Mouse (Mus musculus) midbrain, postnatal 0 days (tissue): ENCODE data around the gene Ldha. TPM values are rescaled to one million over a fixed set of nuclear protein-coding genes. Genes with fewer than 3 reads are reported as not detected.

Experiments
- ATAC-seq: fragments of 200-750 bp; cut with Nextera tagmentation; 2 replicates; pipeline ENCODE4 v1.8.0; 2017; ENCODE audit warnings: moderate number of reproducible peaks, mild to moderate bottlenecking, moderate TSS enrichment, moderate library complexity; ENCODE audit not compliant: low FRiP score
- DNase-seq: peaks from one replicate; pipeline ENCODE4 v3.0.0-alpha.2; 2015; ENCODE audit warnings: low spot score
- H3K27ac ChIP-seq: fragments of 300-500 bp; sonication (generic); 2 replicates; pipeline ENCODE4 v1.5.1; 2014; ENCODE audit warnings: low read depth, mild to moderate bottlenecking, low read length, mixed read lengths
- H3K27me3 ChIP-seq: fragments of 300-500 bp; sonication (generic); 2 replicates; pipeline ENCODE4 v1.6.1; 2014; ENCODE audit warnings: low read length, control low read depth, mixed read lengths; ENCODE audit not compliant: insufficient read depth
- H3K36me3 ChIP-seq: fragments of 300-500 bp; sonication (generic); 2 replicates; pipeline ENCODE4 v1.6.1; 2014; ENCODE audit warnings: low read length, control low read depth, mixed read lengths; ENCODE audit not compliant: insufficient read depth
- H3K4me1 ChIP-seq: fragments of 300-500 bp; sonication (generic); 2 replicates; pipeline ENCODE4 v1.6.1; 2014; ENCODE audit warnings: mild to moderate bottlenecking, control low read depth, antibody characterized with exemption, low read length, mixed read lengths; ENCODE audit not compliant: insufficient read depth
- H3K4me2 ChIP-seq: fragments of 300-500 bp; sonication (generic); 2 replicates; pipeline ENCODE4 v1.6.1; 2014; ENCODE audit warnings: low read depth, mild to moderate bottlenecking, low read length, mixed read lengths; ENCODE audit not compliant: poor library complexity, severe bottlenecking
- H3K4me3 ChIP-seq: fragments of 300-500 bp; sonication (generic); 2 replicates; pipeline ENCODE4 v1.5.1; 2014; ENCODE audit warnings: low read depth, mild to moderate bottlenecking, low read length, moderate library complexity
- H3K9ac ChIP-seq: fragments of 300-500 bp; sonication (generic); replicated peaks from 2 replicates; pipeline ENCODE4 v1.6.1; 2014; ENCODE audit warnings: mild to moderate bottlenecking, low read length, moderate library complexity, mixed read lengths; ENCODE audit not compliant: poor library complexity, severe bottlenecking
- H3K9me3 ChIP-seq: fragments of 300-500 bp; sonication (generic); 2 replicates; pipeline ENCODE4 v1.6.1; 2016; ENCODE audit warnings: low read length, control low read depth
- CTCF ChIP-seq: IDR thresholded peaks from 2 replicates; pipeline ENCODE4 v1.5.1; 2016; ENCODE audit warnings: antibody characterized with exemption, mild to moderate bottlenecking
- WGBS: fragments of 180-500 bp; shearing (Covaris S2); extraction: QIAGEN DNeasy Blood & Tissue Kit; methylation state at CpG from one replicate; pipeline ENCODE4 v1.1.7; 2014; 5-methylcytosine and 5-hydroxymethylcytosine counted together
- polyA plus RNA-seq: library from polyadenylated mRNA; unstranded; fragments of >200 nt; fragmentation: Nextera tagmentation; extraction: Ambion mirVana; gene quantifications from 2 replicates; pipeline ENCODE4 v1.2.1, GENCODE M21; 2015
- total RNA-seq: library from RNA; depleted of rRNA; stranded (reverse); fragments of >200 nt; gene quantifications from 2 replicates; pipeline ENCODE4 v1.2.3, GENCODE M21; 2014

Ldha gene
- total and polyA plus RNA-seq, 2 experiments from 2014 or later = 345 to 604 TPM

- Histone ChIP-seq H3K27me3 (no peaks in the 10 kb centered on the region), H3K4me2 (no peak overlapping the region), H3K4me3 (no peak overlapping the region), H3K9me3 (no peaks in the 10 kb centered on the region), H3K27ac (no peak overlapping the region), H3K36me3 (peaks cover 22% of the 10 kb centered on the region), H3K9ac (no peak overlapping the region), H3K4me1 (no peaks in the 10 kb centered on the region)
- 84% methylated on average over 9 of the region's 9 CpGs for WGBS
- DNase-seq (no peak), ATAC-seq (no peak)
- no peak for TF ChIP-seq CTCF
These were observed 16.2 kb downstream of the Ldha start for GRCm38 (mm10) chr7:46857436-46857835.

- Histone ChIP-seq H3K27ac (no peak overlapping the region), H3K36me3 (peaks cover 10% of the 10 kb centered on the region), H3K4me1 (no peaks in the 10 kb centered on the region), H3K27me3 (no peaks in the 10 kb centered on the region), H3K4me3 (no peak overlapping the region), H3K9ac (no peak overlapping the region), H3K4me2 (no peak overlapping the region), H3K9me3 (no peaks in the 10 kb centered on the region)
- TF ChIP-seq CTCF = no peak
- WGBS = 60% methylated on average over 6 of the region's 6 CpGs
- DNase-seq = no peak
- ATAC-seq = no peak
These were observed 17.8 kb downstream of the Ldha start for GRCm38 (mm10) chr7:46859031-46859430.

DNA sequence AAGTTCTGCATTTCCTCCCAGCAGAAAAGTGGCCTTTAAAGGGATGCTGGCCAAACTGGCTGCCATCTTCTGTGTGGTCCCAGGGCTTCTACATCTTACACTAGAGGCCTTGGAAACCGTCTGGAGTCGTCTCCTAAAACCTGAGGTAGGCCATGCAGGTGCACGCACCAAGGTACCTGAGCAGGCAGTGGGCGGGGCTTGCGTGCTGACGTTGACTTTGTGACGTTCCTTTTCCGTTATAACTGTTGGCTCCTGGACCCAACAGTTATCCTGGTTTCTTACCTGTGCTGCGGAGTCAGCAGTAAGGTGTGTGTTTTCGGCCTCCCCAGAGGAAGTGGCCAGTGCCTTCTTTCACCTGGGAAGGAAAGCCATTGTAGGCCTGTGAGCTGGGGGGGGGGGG is 19.7 kb downstream of the Ldha start, which contains the start of gene Ldhc:
Gene Ldhc, plus strand, starts transcription at position 208 of the 400 bp plus-strand sequence.
- H3K27ac ChIP-seq = no peak within 1 kb of the TSS
- WGBS = 38% methylated on average over 10 of the region's 10 CpGs
- H3K27me3 ChIP-seq = no peaks in the 10 kb centered on the region
- H3K9me3 ChIP-seq = no peaks in the 10 kb centered on the region
- no peaks in the 10 kb centered on the region for H3K4me1 ChIP-seq
- H3K36me3 ChIP-seq = peaks cover under 1% of the 10 kb centered on the region; the same call in 1 of the 2 replicates
- no peak within 1 kb of the TSS for H3K4me2 ChIP-seq
- no peak for ATAC-seq
- no peak within 1 kb of the TSS for H3K9ac ChIP-seq
- no peak for DNase-seq
- H3K4me3 ChIP-seq = no peak within 1 kb of the TSS
- no peak for TF ChIP-seq CTCF

- Histone ChIP-seq H3K4me3 (no peak overlapping the region), H3K9me3 (no peaks in the 10 kb centered on the region), H3K36me3 (no peaks in the 10 kb centered on the region), H3K4me1 (no peaks in the 10 kb centered on the region), H3K27me3 (no peaks in the 10 kb centered on the region), H3K9ac (no peak overlapping the region), H3K4me2 (no peak overlapping the region), H3K27ac (no peak overlapping the region)
- ATAC-seq (no peak), DNase-seq (no peak)
- TF ChIP-seq CTCF = no peak
- 86% methylated on average over 4 of the region's 4 CpGs for WGBS
These were observed 30.7 kb downstream of the Ldha start for GRCm38 (mm10) chr7:46871988-46872387.

DNA sequence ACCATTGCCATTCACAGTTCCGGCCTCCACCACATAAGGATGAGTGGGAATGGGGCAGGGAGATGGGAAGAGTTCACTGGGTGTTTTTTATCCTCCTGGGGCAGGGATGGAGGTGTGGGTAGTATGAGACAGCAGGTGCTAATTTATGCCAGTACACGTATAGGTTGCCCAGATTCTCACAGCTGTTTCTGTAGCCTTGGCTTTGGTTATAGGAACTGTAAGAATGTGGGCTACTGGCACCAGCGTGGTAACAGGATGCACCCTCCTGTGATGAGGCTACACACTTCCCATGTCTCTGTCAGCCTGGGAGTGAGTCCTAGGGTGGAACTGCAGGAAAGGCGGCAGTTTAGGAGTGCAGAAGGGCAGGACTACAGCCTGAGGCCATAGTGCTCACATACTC is 35.6 kb downstream of the Ldha start:
- ATAC-seq (no peak), DNase-seq (no peak)
- Histone ChIP-seq H3K27me3 (no peaks in the 10 kb centered on the region), H3K9me3 (no peaks in the 10 kb centered on the region), H3K4me3 (no peak overlapping the region), H3K36me3 (0 out of 2 replicates have a peak, but pooled peaks cover 4% of the 10 kb centered on the region), H3K4me1 (no peaks in the 10 kb centered on the region), H3K9ac (no peak overlapping the region), H3K4me2 (no peak overlapping the region), H3K27ac (no peak overlapping the region)
- WGBS = 74% methylated on average over 4 of the region's 4 CpGs
- TF ChIP-seq CTCF = no peak

- H3K9ac ChIP-seq = no peak overlapping the region
- no peaks in the 10 kb centered on the region for H3K9me3 ChIP-seq
- no peaks in the 10 kb centered on the region for H3K27me3 ChIP-seq
- no peak overlapping the region for H3K4me2 ChIP-seq
- DNase-seq (no peak), ATAC-seq (no peak)
- no peak for TF ChIP-seq CTCF
- no peak overlapping the region for H3K4me3 ChIP-seq
- H3K4me1 ChIP-seq = no peaks in the 10 kb centered on the region
- H3K27ac ChIP-seq = no peak overlapping the region
- H3K36me3 ChIP-seq = 0 out of 2 replicates have a peak, but pooled peaks cover 4% of the 10 kb centered on the region
- WGBS = 79% methylated on average over 6 of the region's 6 CpGs
These were observed 36.0 kb downstream of the Ldha start for GRCm38 (mm10) chr7:46877255-46877654.
